Mouse (Mus musculus): ENCODE measurements around the gene Plxdc1.

DNA sequence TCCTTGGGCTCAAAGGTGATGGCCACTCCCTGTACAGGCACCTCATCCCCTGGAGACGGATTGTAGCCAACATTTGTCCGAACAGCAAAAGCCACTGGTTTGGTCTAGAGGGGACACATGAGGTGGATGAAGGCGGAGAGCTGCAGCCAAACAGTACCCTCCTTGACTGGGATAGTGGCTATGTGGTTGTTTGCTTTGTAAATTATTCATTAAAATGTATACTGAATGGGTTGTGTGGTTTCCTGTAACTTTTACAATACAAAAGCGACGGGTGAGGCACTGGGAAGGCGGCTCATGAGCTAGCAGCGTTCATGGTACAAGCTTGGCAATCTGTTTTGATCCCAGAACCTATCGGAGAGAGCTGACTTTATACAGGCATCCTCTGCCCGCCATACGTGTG lies 26.6 kb upstream of the Plxdc1 start:
- TF ChIP-seq CTCF (IDR thresholded peaks at IDR 0.05; ENCODE audit: control insufficient read depth, insufficient read depth, low read length) (no peak), POLR2A (IDR thresholded peaks at IDR 0.05; ENCODE audit: borderline replicate concordance, control insufficient read depth, low read depth, low read length) (no peak)
